Mouse (Mus musculus) forebrain, postnatal 0 days (tissue): ENCODE data around the gene Ggta1. TPM values are rescaled to one million over a fixed set of nuclear protein-coding genes. Genes with fewer than 3 reads are reported as not detected.

Experiments
- ATAC-seq: fragments of 200-750 bp; cut with Nextera tagmentation; 2 replicates; pipeline ENCODE4 v1.8.0; 2017; ENCODE audit warnings: mild to moderate bottlenecking, moderate library complexity
- DNase-seq: peaks from one replicate; pipeline ENCODE4 v3.0.0-alpha.2; 2015
- H3K27ac ChIP-seq: fragments of 300-500 bp; sonication (generic); 2 replicates; pipeline ENCODE4 v1.5.1; 2014; ENCODE audit warnings: low read depth, mild to moderate bottlenecking, antibody characterized with exemption, low read length, moderate library complexity, mixed read lengths
- H3K27me3 ChIP-seq: fragments of 300-500 bp; sonication (generic); 2 replicates; pipeline ENCODE4 v1.6.1; 2014; ENCODE audit warnings: mild to moderate bottlenecking, low read length, mixed read lengths; ENCODE audit not compliant: insufficient read depth
- H3K36me3 ChIP-seq: fragments of 300-500 bp; sonication (generic); 2 replicates; pipeline ENCODE4 v1.6.1; 2014; ENCODE audit warnings: mild to moderate bottlenecking, moderate library complexity; ENCODE audit not compliant: insufficient read depth
- H3K4me1 ChIP-seq: fragments of 300-500 bp; sonication (generic); 2 replicates; pipeline ENCODE4 v1.6.1; 2014; ENCODE audit warnings: antibody characterized with exemption; ENCODE audit not compliant: insufficient read depth
- H3K4me2 ChIP-seq: fragments of 300-500 bp; sonication (generic); 2 replicates; pipeline ENCODE4 v1.6.1; 2014; ENCODE audit warnings: low read depth, mild to moderate bottlenecking, moderate library complexity
- H3K4me3 ChIP-seq: fragments of 300-500 bp; sonication (generic); 2 replicates; pipeline ENCODE4 v1.5.1; 2014; ENCODE audit warnings: low read depth, low read length, mixed read lengths
- H3K9ac ChIP-seq: fragments of 300-500 bp; sonication (generic); 2 replicates; pipeline ENCODE4 v1.6.1; 2014; ENCODE audit warnings: mild to moderate bottlenecking
- H3K9me3 ChIP-seq: fragments of 300-500 bp; sonication (generic); 2 replicates; pipeline ENCODE4 v1.6.1; 2016; ENCODE audit warnings: low read length
- CTCF ChIP-seq: sonication (generic); IDR thresholded peaks from 2 replicates; pipeline ENCODE4 v1.5.1; 2016; ENCODE audit warnings: antibody characterized with exemption, control low read depth, low read depth
- WGBS: fragments of 180-500 bp; shearing (Covaris S2); extraction: QIAGEN DNeasy Blood & Tissue Kit; methylation state at CpG from one replicate; pipeline ENCODE4 v1.1.7; 2014; 5-methylcytosine and 5-hydroxymethylcytosine counted together
- polyA plus RNA-seq: library from polyadenylated mRNA; unstranded; fragments of >200 nt; fragmentation: Nextera tagmentation; extraction: Ambion mirVana; gene quantifications from 2 replicates; pipeline ENCODE4 v1.2.1, GENCODE M21; 2015
- total RNA-seq: library from RNA; depleted of rRNA; stranded (reverse); fragments of >200 nt; gene quantifications from 2 replicates; pipeline ENCODE4 v1.2.3, GENCODE M21; 2014

The Ggta1 gene
- total and polyA plus RNA-seq, 2 experiments from 2014 or later: 4.3 to 6.8 TPM

GRCm38 (mm10) chr2:35412810-35413209, 50.2 kb downstream of the Ggta1 start:
- no peaks in the 10 kb centered on the region for H3K27me3 ChIP-seq
- no peak overlapping the region for H3K4me3 ChIP-seq
- no peaks in the 10 kb centered on the region for H3K36me3 ChIP-seq
- no peak for ATAC-seq
- no peak for TF ChIP-seq CTCF
- H3K4me1 ChIP-seq: no peaks in the 10 kb centered on the region
- WGBS: 67% methylated on average over 3 of the region's 3 CpGs
- no peak overlapping the region for H3K27ac ChIP-seq
- H3K9me3 ChIP-seq: no peaks in the 10 kb centered on the region
- no peak for DNase-seq
- H3K9ac ChIP-seq: no peak overlapping the region
- no peak overlapping the region for H3K4me2 ChIP-seq

- DNase-seq (no peak), ATAC-seq (no peak)
- 92% methylated on average over 2 of the region's 2 CpGs for WGBS
- no peak for TF ChIP-seq CTCF
- Histone ChIP-seq H3K27ac (no peak overlapping the region), H3K9ac (no peak overlapping the region), H3K4me3 (no peak overlapping the region), H3K36me3 (no peaks in the 10 kb centered on the region), H3K27me3 (no peaks in the 10 kb centered on the region), H3K4me2 (no peak overlapping the region), H3K4me1 (no peaks in the 10 kb centered on the region), H3K9me3 (no peaks in the 10 kb centered on the region)
Measured at GRCm38 (mm10) chr2:35412246-35412645, 50.8 kb downstream of the Ggta1 start.

GRCm38 (mm10) chr2:35411640-35412190, 51.3 kb downstream of the Ggta1 start:
- Histone ChIP-seq H3K9me3 (no peaks in the 10 kb centered on the region), H3K4me2 (no peak overlapping the region), H3K9ac (no peak overlapping the region), H3K36me3 (no peaks in the 10 kb centered on the region), H3K27ac (no peak overlapping the region), H3K4me1 (no peaks in the 10 kb centered on the region), H3K4me3 (no peak overlapping the region), H3K27me3 (no peaks in the 10 kb centered on the region)
- WGBS: 85% methylated on average over 10 of the region's 10 CpGs
- no peak for DNase-seq
- no peak for ATAC-seq
- TF ChIP-seq CTCF: no peak

- Histone ChIP-seq H3K4me2 (no peak overlapping the region), H3K9ac (no peak overlapping the region), H3K4me3 (no peak overlapping the region), H3K27me3 (no peaks in the 10 kb centered on the region), H3K9me3 (no peaks in the 10 kb centered on the region), H3K4me1 (no peaks in the 10 kb centered on the region), H3K36me3 (no peaks in the 10 kb centered on the region), H3K27ac (no peak overlapping the region)
- WGBS: 92% methylated on average over 6 of the region's 6 CpGs
- ATAC-seq: no peak
- TF ChIP-seq CTCF: no peak
- DNase-seq: no peak
Measured at GRCm38 (mm10) chr2:35409466-35409865, 53.6 kb downstream of the Ggta1 start.

GRCm38 (mm10) chr2:35408409-35409110, 54.5 kb downstream of the Ggta1 start:
- no peak for DNase-seq
- Histone ChIP-seq H3K27me3 (no peaks in the 10 kb centered on the region), H3K4me2 (no peak overlapping the region), H3K9me3 (no peaks in the 10 kb centered on the region), H3K4me3 (no peak overlapping the region), H3K27ac (no peak overlapping the region), H3K36me3 (no peaks in the 10 kb centered on the region), H3K4me1 (no peaks in the 10 kb centered on the region), H3K9ac (no peak overlapping the region)
- WGBS: 74% methylated on average over 5 of the region's 5 CpGs
- no peak for ATAC-seq
- no peak for TF ChIP-seq CTCF

DNA sequence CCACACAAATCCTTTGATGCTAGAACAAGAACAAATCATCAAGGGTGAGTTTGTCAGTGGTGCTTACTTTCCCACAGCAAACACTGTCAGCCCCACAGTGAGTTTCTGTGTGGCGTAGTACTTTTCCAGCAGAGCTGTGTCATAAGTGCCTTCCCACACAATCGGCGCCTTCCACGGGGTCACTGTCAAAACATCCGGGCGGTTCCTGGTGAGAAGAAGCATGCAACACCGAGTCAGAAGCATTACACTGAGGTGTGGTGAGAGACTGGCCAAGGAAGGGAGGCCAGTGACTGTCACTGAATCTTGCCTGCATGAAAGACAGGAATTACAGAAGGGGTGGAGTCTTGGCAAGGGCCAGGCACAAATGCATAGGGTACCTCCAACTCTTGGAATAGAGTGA, 55.2 kb downstream of the Ggta1 start:
- Histone ChIP-seq H3K9ac (no peak overlapping the region), H3K4me3 (no peak overlapping the region), H3K27me3 (no peaks in the 10 kb centered on the region), H3K36me3 (no peaks in the 10 kb centered on the region), H3K27ac (no peak overlapping the region), H3K4me2 (no peak overlapping the region), H3K4me1 (no peaks in the 10 kb centered on the region), H3K9me3 (no peaks in the 10 kb centered on the region)
- no peak for TF ChIP-seq CTCF
- no peak for ATAC-seq
- DNase-seq: no peak
- 84% methylated on average over 7 of the region's 7 CpGs for WGBS

DNA sequence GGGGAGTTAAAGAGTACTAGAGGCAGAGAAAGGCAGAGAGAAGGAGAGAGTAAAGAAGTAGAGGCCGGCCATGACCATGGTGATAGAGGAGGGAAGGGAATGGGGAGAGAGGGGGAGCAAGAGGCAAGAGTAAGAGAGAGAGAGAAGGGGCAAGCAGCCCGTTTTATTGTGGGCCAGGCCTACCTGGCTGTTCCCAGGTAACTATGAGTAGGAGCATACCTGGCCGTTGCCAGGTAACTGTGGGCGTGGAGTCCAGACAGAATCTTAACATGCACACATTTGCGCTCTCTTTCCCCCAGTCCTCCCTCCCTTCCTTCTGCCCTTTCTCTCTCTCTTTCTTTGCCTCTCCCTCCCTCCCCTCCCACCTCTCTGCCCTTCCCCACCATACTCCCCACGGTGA, 55.8 kb downstream of the Ggta1 start:
- no peak for TF ChIP-seq CTCF
- H3K4me1 ChIP-seq: no peaks in the 10 kb centered on the region
- ATAC-seq: no peak
- no peak overlapping the region for H3K9ac ChIP-seq
- 92% methylated on average over 6 of the region's 6 CpGs for WGBS
- no peak overlapping the region for H3K27ac ChIP-seq
- DNase-seq: no peak
- H3K36me3 ChIP-seq: no peaks in the 10 kb centered on the region
- H3K27me3 ChIP-seq: no peaks in the 10 kb centered on the region
- H3K4me2 ChIP-seq: no peak overlapping the region
- no peaks in the 10 kb centered on the region for H3K9me3 ChIP-seq
- no peak overlapping the region for H3K4me3 ChIP-seq
